Comparison of ENCODE assay signal across 15 mouse cellular contexts in genomic region chr19:18573907-18574306, GRCm38 (mm10).
"Had no signal": no experiment of that assay in that cellular context is flagged by ENCODE, and none has a peak within 500 bp of the region (broad histone marks: within the 10 kb centered on the region; RNA-seq: fewer than 3 reads in every experiment).

No protein-coding gene starts in this region.

- H3K36me3 ChIP-seq: limb, embryonic 12.5 days; midbrain, embryonic 13.5 days; neural tube, embryonic 15.5 days had no signal

- H3K9ac ChIP-seq: limb, embryonic 12.5 days; liver, embryonic 14.5 days; midbrain, embryonic 13.5 days; neural tube, embryonic 15.5 days had no signal

- DNase-seq: kidney, adult 8-10 months; kidney, postnatal 25 days; lung, adult 18-20 months; lung, postnatal 4 days; right cerebral cortex, postnatal 4 days; spleen, adult 18-20 months; thymus, adult 18-20 months; thymus, postnatal 14 days had no signal

- H3K27me3 ChIP-seq: limb, embryonic 12.5 days; midbrain, embryonic 13.5 days; neural tube, embryonic 15.5 days had no signal

- ATAC-seq: intestine, embryonic 16.5 days; midbrain, embryonic 13.5 days had no signal

- H3K4me2 ChIP-seq: limb, embryonic 12.5 days; midbrain, embryonic 13.5 days; neural tube, embryonic 15.5 days had no signal

- H3K27ac ChIP-seq: layer of hippocampus, adult 2 months; limb, embryonic 12.5 days; liver, embryonic 14.5 days; midbrain, embryonic 13.5 days; neural tube, embryonic 15.5 days had no signal

- H3K4me3 ChIP-seq: layer of hippocampus, adult 2 months; limb, embryonic 12.5 days; midbrain, embryonic 13.5 days; myocyte; neural tube, embryonic 15.5 days had no signal

- H3K9me3 ChIP-seq: limb, embryonic 12.5 days; midbrain, embryonic 13.5 days; neural tube, embryonic 15.5 days had no signal
